ENCODE assay signal across 20 mouse cellular contexts in the genomic region with DNA sequence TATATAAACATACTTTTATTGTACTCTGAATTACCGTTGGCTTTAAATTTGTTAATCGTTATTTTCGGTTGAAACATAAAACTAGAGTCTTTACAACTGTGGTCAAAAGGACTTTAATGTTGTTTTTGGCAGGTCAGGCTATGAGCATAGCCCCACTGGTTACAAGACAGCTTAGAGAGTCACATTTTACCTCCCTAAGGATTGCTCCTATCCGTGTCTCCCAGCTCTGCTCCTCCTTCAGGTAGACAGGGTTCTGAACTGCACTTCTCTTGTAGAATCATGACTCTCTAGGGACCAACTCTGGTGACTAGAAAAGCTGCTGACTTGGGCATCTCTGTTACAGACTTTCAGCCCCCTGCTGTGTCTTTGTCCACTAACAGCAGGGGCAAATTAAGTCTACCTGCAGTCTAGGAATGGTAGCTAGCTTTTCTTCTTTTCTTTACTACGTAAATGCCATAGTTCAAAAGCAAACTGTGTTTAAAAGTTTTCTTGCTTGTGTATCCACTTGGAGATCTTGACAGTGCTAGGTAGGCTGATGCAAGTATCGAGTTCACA. TPM values are rescaled to one million over a fixed set of nuclear protein-coding genes. Genes with fewer than 3 reads are reported as not detected.
"Had no signal": no experiment of that assay in that cellular context is flagged by ENCODE, and none has a peak within 500 bp of the region (broad histone marks: within the 10 kb centered on the region; RNA-seq: fewer than 3 reads in every experiment).

No protein-coding gene starts in this region.

- H3K9ac ChIP-seq: liver, embryonic 14.5 days; liver, postnatal 0 days; lung, embryonic 14.5 days; midbrain, embryonic 13.5 days; neural tube, embryonic 13.5 days; stomach, embryonic 15.5 days had no signal

- DNase-seq: layer of hippocampus, adult 9-11 months; liver, postnatal 0 days; retina, postnatal 1 day; right cerebral cortex, postnatal 25 days; spleen, adult 18-20 months; thymus, adult 18-20 months; thymus, postnatal 36 days had no signal

- H3K4me3 ChIP-seq: megakaryocyte, embryonic 14.5 days; midbrain, embryonic 10.5 days; midbrain, embryonic 13.5 days; myocyte; neural tube, embryonic 13.5 days; stomach, embryonic 15.5 days had no signal

- ATAC-seq: intestine, postnatal 0 days; liver, postnatal 0 days; lung, postnatal 0 days; midbrain, embryonic 13.5 days; midbrain, embryonic 16.5 days had no signal

- H3K4me2 ChIP-seq: liver, embryonic 11.5 days; lung, embryonic 14.5 days; midbrain, embryonic 13.5 days; neural tube, embryonic 13.5 days; stomach, embryonic 15.5 days had no signal

- H3K27ac ChIP-seq: liver, embryonic 14.5 days; midbrain, embryonic 10.5 days; midbrain, embryonic 13.5 days; neural tube, embryonic 13.5 days had no signal

- H3K27me3 ChIP-seq: megakaryocyte, embryonic 14.5 days; midbrain, embryonic 13.5 days; neural tube, embryonic 13.5 days; stomach, embryonic 15.5 days had no signal

- H3K9me3 ChIP-seq: megakaryocyte, embryonic 14.5 days; midbrain, embryonic 10.5 days; midbrain, embryonic 13.5 days; neural tube, embryonic 13.5 days; stomach, embryonic 15.5 days had no signal

- H3K36me3 ChIP-seq: midbrain, embryonic 10.5 days; midbrain, embryonic 13.5 days; neural tube, embryonic 13.5 days; stomach, embryonic 15.5 days had no signal

- H3K4me1 ChIP-seq: midbrain, embryonic 10.5 days; midbrain, embryonic 13.5 days; stomach, embryonic 15.5 days had no signal

RNA-seq across cellular contexts. Expression of gene Rad51b, which starts 44.3 kb away (rescaled TPM):
- total RNA-seq: monocyte, adult 5-6 weeks had no signal
